Mouse (Mus musculus): ENCODE measurements around the gene 1700019D03Rik.

1700019D03Rik gene

GRCm38 (mm10) chr1:53020079-53020478 is at the start of gene 1700019D03Rik:
Gene 1700019D03Rik (minus strand): TSS chr1:53020179.
- DNase-seq (ENCODE audit: low spot score), result no peak

GRCm38 (mm10) chr1:53063921-53064320 is 43.9 kb upstream of the 1700019D03Rik start:
- no peak for DNase-seq (ENCODE audit: low spot score)

GRCm38 (mm10) chr1:53061871-53062608 is 42.1 kb upstream of the 1700019D03Rik start:
- DNase-seq (ENCODE audit: low spot score), result peak; percentile 47

- DNase-seq (ENCODE audit: low spot score), result no peak
Measured at GRCm38 (mm10) chr1:53061340-53061739, 41.4 kb upstream of the 1700019D03Rik start, which contains the start of gene Mstn. Gene Mstn (plus strand): TSS chr1:53061640.

GRCm38 (mm10) chr1:53060499-53060898 is 40.5 kb upstream of the 1700019D03Rik start:
- DNase-seq (ENCODE audit: low spot score), result no peak

GRCm38 (mm10) chr1:53059106-53059505 is 39.1 kb upstream of the 1700019D03Rik start:
- no peak for DNase-seq (ENCODE audit: low spot score)

- DNase-seq (ENCODE audit: low spot score), result peak; percentile 76
Measured at GRCm38 (mm10) chr1:53053087-53054022, 33.4 kb upstream of the 1700019D03Rik start.

- DNase-seq (ENCODE audit: low spot score), result no peak
Measured at GRCm38 (mm10) chr1:53049763-53050427, 29.9 kb upstream of the 1700019D03Rik start.

- DNase-seq (ENCODE audit: low spot score), result no peak
Measured at GRCm38 (mm10) chr1:53037443-53037871, 17.5 kb upstream of the 1700019D03Rik start.

GRCm38 (mm10) chr1:53032550-53032949 is 12.6 kb upstream of the 1700019D03Rik start:
- DNase-seq (ENCODE audit: low spot score), result peak; percentile 45

GRCm38 (mm10) chr1:53018746-53019505 is 1.1 kb downstream of the 1700019D03Rik start:
- no peak for DNase-seq (ENCODE audit: low spot score)

GRCm38 (mm10) chr1:53015606-53016005 is 4.4 kb downstream of the 1700019D03Rik start:
- DNase-seq (ENCODE audit: low spot score), result no peak

GRCm38 (mm10) chr1:53014716-53015115 is 5.3 kb downstream of the 1700019D03Rik start:
- no peak for DNase-seq (ENCODE audit: low spot score)

GRCm38 (mm10) chr1:52986692-52987091 is 33.3 kb downstream of the 1700019D03Rik start:
- no peak for DNase-seq (ENCODE audit: low spot score)

- no peak for DNase-seq (ENCODE audit: low spot score)
Measured at GRCm38 (mm10) chr1:52973198-52973597, 46.8 kb downstream of the 1700019D03Rik start.

GRCm38 (mm10) chr1:52971881-52972503 is 48.0 kb downstream of the 1700019D03Rik start:
- peak; percentile 41 for DNase-seq (ENCODE audit: low spot score)

GRCm38 (mm10) chr1:52964581-52964980 is 55.4 kb downstream of the 1700019D03Rik start:
- DNase-seq (ENCODE audit: low spot score), result no peak

- DNase-seq (ENCODE audit: low spot score), result no peak
Measured at GRCm38 (mm10) chr1:52963097-52963496, 56.9 kb downstream of the 1700019D03Rik start.

- no peak for DNase-seq (ENCODE audit: low spot score)
Measured at GRCm38 (mm10) chr1:52960191-52960590, 59.8 kb downstream of the 1700019D03Rik start.

GRCm38 (mm10) chr1:52956746-52957145 is 63.2 kb downstream of the 1700019D03Rik start:
- DNase-seq (ENCODE audit: low spot score), result no peak

- DNase-seq (ENCODE audit: low spot score), result peak; percentile 66
Measured at GRCm38 (mm10) chr1:52955102-52955501, 64.9 kb downstream of the 1700019D03Rik start.
